Mouse (Mus musculus) midbrain, embryonic 10.5 days (tissue): ENCODE results near the gene Mfsd4b2. TPM values are rescaled to one million over a fixed set of nuclear protein-coding genes. Genes with fewer than 3 reads are reported as not detected.
"Not testable (repeated sequence)": the region's sequence is repeated elsewhere in the genome, so short reads cannot be mapped to it uniquely, and the experiment has no call there.

Experiments used
- DNase-seq: peaks from one replicate; pipeline ENCODE4 v3.0.0-alpha.2; 2017; ENCODE audit warnings: low spot score
- H3K27ac ChIP-seq: fragments of 300-500 bp; sonication (generic); replicated peaks from 2 replicates; pipeline ENCODE4 v1.5.1; 2016; ENCODE audit warnings: mild to moderate bottlenecking
- H3K27me3 ChIP-seq: fragments of 300-500 bp; sonication (generic); 2 replicates; pipeline ENCODE4 v1.6.1; 2016; ENCODE audit warnings: low read depth, mild to moderate bottlenecking; ENCODE audit not compliant: poor library complexity, severe bottlenecking
- H3K36me3 ChIP-seq: fragments of 300-500 bp; sonication (generic); 2 replicates; pipeline ENCODE4 v1.6.1; 2016; ENCODE audit warnings: mild to moderate bottlenecking, moderate library complexity
- H3K4me1 ChIP-seq: fragments of 300-500 bp; sonication (generic); 2 replicates; pipeline ENCODE4 v1.6.1; 2016
- H3K4me3 ChIP-seq: fragments of 300-500 bp; sonication (generic); 2 replicates; pipeline ENCODE4 v1.5.1; 2016; ENCODE audit warnings: mild to moderate bottlenecking, moderate library complexity
- H3K9me3 ChIP-seq: fragments of 300-500 bp; sonication (generic); replicated peaks from 2 replicates; pipeline ENCODE4 v1.6.1; 2016; ENCODE audit warnings: mild to moderate bottlenecking
- WGBS: fragments of 180-500 bp; shearing (Covaris S2); methylation state at CpG from one replicate; pipeline ENCODE4 v1.1.7; 2016; 5-methylcytosine and 5-hydroxymethylcytosine counted together
- polyA plus RNA-seq: library from polyadenylated mRNA; unstranded; fragments of >200 nt; fragmentation: Nextera tagmentation; extraction: Ambion mirVana; gene quantifications from 2 replicates; pipeline ENCODE4 v1.2.1, GENCODE M21; 2016

The Mfsd4b2 gene
- polyA plus RNA-seq, 1 experiment from 2014 or later: not detected

GRCm38 (mm10) chr10:39924556-39924955 is 2.2 kb downstream of the Mfsd4b2 start:
- not testable (repeated sequence) for H3K9me3 ChIP-seq, H3K27ac ChIP-seq, H3K4me3 ChIP-seq, H3K36me3 ChIP-seq, DNase-seq, H3K4me1 ChIP-seq
- 74% methylated on average over 8 of the region's 8 CpGs for WGBS
- H3K27me3 ChIP-seq: peaks cover 39% of the 10 kb centered on the region

DNA sequence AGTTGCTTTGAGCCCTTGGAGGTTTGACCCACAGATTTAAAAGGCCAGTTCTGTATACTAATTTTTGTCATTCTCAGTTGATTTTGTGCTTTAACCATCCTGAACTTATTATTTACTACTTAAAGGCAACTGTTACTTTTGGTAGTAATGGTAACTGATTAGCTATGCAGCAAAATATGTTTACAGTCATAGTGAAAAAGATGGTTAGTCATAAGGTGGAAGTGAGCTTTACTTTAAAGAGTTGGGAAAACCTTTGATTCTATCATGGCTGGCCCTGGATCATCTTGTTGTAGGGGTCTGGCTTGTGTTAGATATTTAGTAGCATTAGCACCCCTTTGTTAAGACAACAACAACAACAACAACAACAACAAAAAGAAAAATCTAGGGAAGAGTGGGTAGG is 14.1 kb downstream of the Mfsd4b2 start:
- no peaks in the 10 kb centered on the region for H3K27me3 ChIP-seq

DNA sequence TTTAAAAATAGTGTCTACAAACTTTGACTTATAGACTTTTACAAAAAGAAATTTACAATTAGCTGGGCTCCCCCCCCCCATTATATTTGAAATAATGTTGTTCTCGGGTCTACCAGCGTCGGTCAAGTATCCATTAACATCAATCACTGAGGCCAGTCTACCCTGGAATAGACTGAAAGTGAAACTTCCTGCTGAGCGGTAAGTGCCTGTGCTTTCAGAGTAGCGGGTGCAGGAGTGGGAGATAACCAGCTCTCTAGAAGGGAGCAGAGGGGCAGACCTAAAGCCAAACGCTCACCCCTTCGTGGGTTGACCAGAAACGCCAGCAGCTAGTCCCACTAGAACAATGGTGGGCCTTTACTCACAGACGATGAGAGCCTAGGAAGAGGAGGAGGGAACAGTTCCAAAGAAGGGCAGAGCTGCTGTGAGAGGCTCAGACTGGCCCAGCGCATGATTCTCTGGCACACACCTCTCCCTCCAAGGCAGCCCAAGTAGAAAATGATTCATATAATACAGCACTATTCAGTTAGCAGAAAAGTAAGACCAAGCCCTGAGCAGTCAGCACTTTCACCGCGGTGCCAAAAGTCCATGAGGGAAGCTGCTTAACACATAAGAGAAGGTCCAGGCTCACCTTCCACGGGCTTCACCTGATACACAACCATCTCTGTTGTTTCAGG is 17.8 kb downstream of the Mfsd4b2 start:
- no peak overlapping the region for H3K27ac ChIP-seq
- H3K36me3 ChIP-seq: no peaks in the 10 kb centered on the region
- 79% methylated on average over 13 of the region's 13 CpGs for WGBS
- no peaks in the 10 kb centered on the region for H3K9me3 ChIP-seq
- H3K4me1 ChIP-seq: no peaks in the 10 kb centered on the region
- DNase-seq: no peak
- no peak overlapping the region for H3K4me3 ChIP-seq
- H3K27me3 ChIP-seq: no peaks in the 10 kb centered on the region

More for the DNA sequence above, 14.1 kb downstream of the Mfsd4b2 start:
- no peak overlapping the region for H3K4me3 ChIP-seq
- no peak overlapping the region for H3K27ac ChIP-seq
- DNase-seq: no peak
- no peaks in the 10 kb centered on the region for H3K36me3 ChIP-seq
- no peaks in the 10 kb centered on the region for H3K4me1 ChIP-seq
- no peaks in the 10 kb centered on the region for H3K9me3 ChIP-seq

- no peak overlapping the region for H3K4me3 ChIP-seq
- no peaks in the 10 kb centered on the region for H3K4me1 ChIP-seq
- H3K27ac ChIP-seq: no peak overlapping the region
- H3K27me3 ChIP-seq: no peaks in the 10 kb centered on the region
- whole genome bisulfite sequencing: 79% methylated on average over 10 of the region's 10 CpGs
- no peaks in the 10 kb centered on the region for H3K9me3 ChIP-seq
- H3K36me3 ChIP-seq: no peaks in the 10 kb centered on the region
- DNase-seq: no peak
Observed at GRCm38 (mm10) chr10:39906799-39907658, 19.7 kb downstream of the Mfsd4b2 start.

GRCm38 (mm10) chr10:39904191-39904590 is 22.5 kb downstream of the Mfsd4b2 start:
- Histone ChIP-seq H3K4me3 (no peak overlapping the region), H3K27me3 (no peaks in the 10 kb centered on the region), H3K27ac (no peak overlapping the region), H3K36me3 (no peaks in the 10 kb centered on the region), H3K9me3 (no peaks in the 10 kb centered on the region), H3K4me1 (peaks cover 5% of the 10 kb centered on the region)
- WGBS: 76% methylated on average over 3 of the region's 3 CpGs
- DNase-seq: no peak

DNA sequence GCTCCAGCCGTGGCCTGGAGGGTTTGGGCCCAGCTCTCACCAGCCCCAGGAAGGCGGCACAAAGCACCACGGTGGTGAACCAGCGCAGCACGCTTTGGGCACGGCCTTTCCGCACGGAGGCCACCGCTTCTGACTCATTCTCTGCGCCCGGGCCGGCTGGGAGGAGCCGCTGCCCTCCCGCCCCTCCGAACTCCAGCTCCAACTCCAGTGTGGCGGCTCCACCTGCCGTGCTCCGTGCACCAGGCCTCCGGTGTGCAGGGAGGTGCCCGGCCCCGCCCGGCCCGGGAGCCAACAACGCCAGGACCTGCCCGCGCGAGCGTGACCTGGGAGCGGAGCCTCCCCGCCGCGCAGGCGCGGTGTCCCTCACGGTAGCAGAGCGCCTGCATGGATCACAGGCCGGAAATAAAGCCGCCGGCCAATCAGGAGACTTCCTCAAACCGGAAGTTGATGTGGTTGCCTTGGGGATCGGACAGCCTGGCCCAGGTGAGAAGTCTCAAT is 27.8 kb downstream of the Mfsd4b2 start, which contains the start of gene Mfsd4b4:
Gene Mfsd4b4 (minus strand): TSS at position 365 of the 498 bp plus-strand sequence.
- DNase-seq: peak; percentile 92
- WGBS: 1% methylated on average over 41 of the region's 41 CpGs
- Histone ChIP-seq H3K4me3 (peak within 1 kb of the TSS; percentile 89), H3K4me1 (peaks cover 19% of the 10 kb centered on the region), H3K27me3 (no peaks in the 10 kb centered on the region), H3K9me3 (no peaks in the 10 kb centered on the region), H3K27ac (peak within 1 kb of the TSS; percentile 98), H3K36me3 (no peaks in the 10 kb centered on the region)

DNA sequence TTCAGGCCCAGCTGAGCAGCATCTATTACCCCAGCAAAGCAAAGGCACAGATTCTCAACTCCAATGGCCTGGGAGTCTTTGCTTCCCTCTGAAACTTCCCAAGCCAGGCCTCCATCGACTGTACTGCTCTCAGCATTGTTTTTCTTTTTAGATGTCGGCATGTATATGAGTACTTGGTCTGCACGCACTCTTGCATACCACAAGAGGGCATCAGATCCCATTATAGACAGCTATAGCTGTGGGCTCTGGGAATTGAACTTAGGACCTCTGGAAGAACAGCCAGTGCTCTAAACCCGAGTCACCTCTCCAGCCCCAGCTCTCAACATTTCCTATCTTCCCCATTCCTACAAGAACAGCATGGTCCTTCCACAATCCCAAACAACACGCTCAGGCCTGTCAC is 30.2 kb downstream of the Mfsd4b2 start:
- DNase-seq: no peak
- H3K4me3 ChIP-seq: no peak overlapping the region
- H3K27me3 ChIP-seq: no peaks in the 10 kb centered on the region
- no peaks in the 10 kb centered on the region for H3K9me3 ChIP-seq
- H3K4me1 ChIP-seq: peaks cover 25% of the 10 kb centered on the region
- peaks cover 7% of the 10 kb centered on the region; the same call in 1 of the 2 replicates for H3K36me3 ChIP-seq
- 84% methylated on average over 5 of the region's 5 CpGs for WGBS
- H3K27ac ChIP-seq: no peak overlapping the region

DNA sequence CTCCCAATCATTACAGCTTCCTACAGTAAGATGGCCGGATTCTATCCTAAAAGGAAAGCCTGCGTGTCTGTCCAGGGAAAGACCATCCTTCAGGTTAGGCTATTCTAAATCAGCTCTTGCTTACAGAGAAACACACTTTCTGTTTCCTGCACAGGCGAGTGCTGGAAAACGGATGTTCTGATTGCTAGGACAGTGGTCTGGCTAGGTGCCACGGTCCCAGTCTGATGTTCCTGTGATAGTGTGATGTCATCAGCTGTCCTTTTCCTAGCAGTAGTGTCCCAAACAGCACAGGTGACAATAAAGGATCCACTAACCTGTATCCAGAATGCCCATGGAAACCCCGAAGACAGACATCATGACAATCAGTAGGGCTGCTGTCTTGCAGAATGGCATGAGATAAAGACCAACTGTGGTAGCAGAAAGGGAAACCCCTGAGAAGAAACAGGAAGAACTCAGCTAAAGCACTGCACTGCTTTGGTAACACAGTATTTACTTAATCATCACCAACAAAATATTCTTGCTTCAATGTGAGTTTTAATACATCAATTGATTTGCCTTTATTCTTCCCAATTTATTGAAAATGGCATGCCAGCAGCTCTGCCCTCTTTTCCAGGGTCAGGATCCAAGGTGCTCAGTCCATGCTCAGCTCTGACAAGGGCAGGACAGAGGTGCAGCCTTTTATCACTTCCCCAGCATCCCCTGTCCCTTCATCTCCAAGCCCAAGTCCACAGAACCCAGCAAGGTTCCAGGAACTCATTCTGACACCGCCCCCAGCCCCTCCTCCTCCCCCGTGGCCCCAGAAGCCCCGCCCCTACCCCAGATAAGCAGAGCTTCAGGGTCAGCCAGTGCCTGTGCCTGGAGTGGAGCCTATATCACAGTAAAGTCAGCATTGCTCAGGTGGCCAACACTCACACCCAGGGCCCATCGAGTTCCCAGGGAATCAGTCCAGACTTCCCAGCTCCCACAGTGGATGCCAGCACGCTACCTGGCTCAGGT is 32.7 kb downstream of the Mfsd4b2 start:
- Histone ChIP-seq H3K4me3 (no peak overlapping the region), H3K36me3 (peaks cover 13% of the 10 kb centered on the region), H3K27ac (no peak overlapping the region), H3K9me3 (no peaks in the 10 kb centered on the region), H3K4me1 (peaks cover 23% of the 10 kb centered on the region), H3K27me3 (no peaks in the 10 kb centered on the region)
- no peak for DNase-seq
- 75% methylated on average over 11 of the region's 11 CpGs for WGBS

- no peak overlapping the region for H3K27ac ChIP-seq
- no peak for DNase-seq
- H3K4me1 ChIP-seq: peaks cover 10% of the 10 kb centered on the region
- no peaks in the 10 kb centered on the region for H3K9me3 ChIP-seq
- WGBS: 70% methylated on average over 3 of the region's 3 CpGs
- H3K27me3 ChIP-seq: no peaks in the 10 kb centered on the region
- no peak overlapping the region for H3K4me3 ChIP-seq
- H3K36me3 ChIP-seq: peaks cover 11% of the 10 kb centered on the region
Observed at GRCm38 (mm10) chr10:39888621-39889020, 38.1 kb downstream of the Mfsd4b2 start.

Other genes with a start within 250 kb of the Mfsd4b2 start
- gene Rev3l, start 194.8 kb downstream of the Mfsd4b2 start, polyA plus RNA-seq: 8.4 and 11.5 TPM in 2 replicates
- 4.5 and 4.6 TPM in 2 replicates for gene Mfsd4b4, start 27.7 kb downstream of the Mfsd4b2 start, polyA plus RNA-seq
- 0.16 TPM in 2 replicates for gene Mfsd4b3, start 33.2 kb upstream of the Mfsd4b2 start, polyA plus RNA-seq
- 0.09 TPM in 1 of 2 replicates, not detected in the other for gene Mfsd4b5, start 59.7 kb upstream of the Mfsd4b2 start, polyA plus RNA-seq
- not detected in 2 replicates for gene Mfsd4b1, start 98.3 kb upstream of the Mfsd4b2 start, polyA plus RNA-seq
- gene Slc16a10, start 215.3 kb upstream of the Mfsd4b2 start, polyA plus RNA-seq: 5.0 and 6.4 TPM in 2 replicates